Mouse (Mus musculus): ENCODE results near the gene C1qtnf2. TPM values are rescaled to one million over a fixed set of nuclear protein-coding genes. Genes with fewer than 3 reads are reported as not detected.
A peak's percentile ranks its signal among the peaks of the same experiment; 100 is the strongest.

Gene C1qtnf2
- total and polyA plus RNA-seq, 2 experiments from 2014 or later, result 13.9 to 21.6 TPM

DNA sequence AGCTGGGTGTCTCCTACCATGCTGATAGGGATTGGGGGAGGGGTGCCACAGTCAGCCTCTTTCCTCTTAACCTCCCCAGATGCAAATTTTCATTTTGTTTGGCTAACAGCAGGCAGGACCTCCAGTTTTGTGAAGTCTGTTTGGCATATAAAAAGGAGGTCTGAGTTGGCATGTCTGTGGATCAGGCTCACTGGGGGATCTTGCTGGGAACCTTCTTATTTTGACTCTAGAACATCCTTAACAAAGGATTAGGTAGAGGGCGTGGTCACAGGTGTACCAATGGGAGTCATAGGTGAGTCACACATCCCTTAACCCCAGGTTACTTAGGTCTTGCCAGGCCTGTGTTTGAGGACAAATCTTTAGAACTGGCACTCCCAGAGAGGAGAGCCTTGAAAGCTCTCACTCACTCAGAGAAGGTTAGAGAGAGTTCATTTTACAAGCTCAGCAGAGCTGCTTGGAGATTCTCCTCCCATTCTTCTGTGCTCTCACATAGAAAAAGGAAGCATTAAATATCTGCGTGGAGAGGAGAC, 38.6 kb downstream of the C1qtnf2 start:
- no peak overlapping the region for H3K9ac ChIP-seq (replicated peaks; ENCODE audit: low read length)
- H3K9me3 ChIP-seq (ENCODE audit: low read length), result no peaks in the 10 kb centered on the region
- DNase-seq (ENCODE audit: low spot score) (no peak), ATAC-seq (no peak)
- TF ChIP-seq CTCF (IDR thresholded peaks at IDR 0.05; ENCODE audit: low read depth), result no peak
- H3K27ac ChIP-seq, result no peak overlapping the region
- no peaks in the 10 kb centered on the region for H3K4me1 ChIP-seq (ENCODE audit: insufficient read depth, low read length)
- WGBS, result 73% methylated on average over 2 of the region's 2 CpGs
- H3K36me3 ChIP-seq (ENCODE audit: insufficient read depth, low read length), result no peaks in the 10 kb centered on the region
- H3K27me3 ChIP-seq (ENCODE audit: insufficient read depth, low read length), result no peaks in the 10 kb centered on the region
- no peak overlapping the region for H3K4me3 ChIP-seq (ENCODE audit: low read length)
- no peak overlapping the region for H3K4me2 ChIP-seq (ENCODE audit: low read depth, low read length)

DNA sequence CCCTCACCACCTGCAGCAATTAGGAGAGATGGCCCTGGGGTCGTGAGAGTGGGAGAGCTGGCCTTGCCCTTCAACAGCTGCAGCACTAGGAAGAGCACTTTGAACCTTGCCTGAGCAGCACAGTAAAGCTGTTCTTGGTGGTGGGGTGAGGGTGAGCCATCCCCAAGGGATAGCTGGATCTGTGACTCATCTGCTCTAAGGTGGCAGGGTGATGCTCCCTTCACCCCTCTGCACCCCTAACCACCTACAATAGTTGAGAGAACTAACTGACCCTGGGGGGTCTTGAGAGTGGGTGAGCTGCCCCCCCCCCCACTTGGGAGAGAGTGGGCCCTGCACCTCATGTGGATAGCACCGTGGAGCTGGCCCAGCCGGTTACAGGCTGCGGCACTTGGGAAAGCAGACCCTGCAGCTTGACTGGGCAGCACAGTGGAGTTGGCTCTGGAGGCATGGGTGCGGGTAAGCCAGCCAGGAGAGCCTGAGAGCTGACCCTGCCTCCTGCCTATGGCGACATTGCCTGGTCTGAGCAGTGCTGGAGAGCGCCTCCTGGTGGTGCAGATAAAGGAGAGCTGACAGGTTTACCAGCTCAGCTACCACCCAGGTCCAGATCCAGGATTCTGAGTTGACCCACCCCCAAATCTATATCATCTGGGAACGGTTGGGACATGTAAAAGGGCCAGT, 42.4 kb downstream of the C1qtnf2 start:
- peak; percentile 31 for DNase-seq (ENCODE audit: low spot score)
- H3K4me2 ChIP-seq (ENCODE audit: low read depth, low read length), result no peak overlapping the region
- TF ChIP-seq CTCF (IDR thresholded peaks at IDR 0.05; ENCODE audit: low read depth), result peak; percentile 62
- no peaks in the 10 kb centered on the region for H3K4me1 ChIP-seq (ENCODE audit: insufficient read depth, low read length)
- ATAC-seq, result peak; percentile 33; the same call in 1 of the 2 replicates
- H3K27ac ChIP-seq, result no peak overlapping the region
- no peaks in the 10 kb centered on the region for H3K9me3 ChIP-seq (ENCODE audit: low read length)
- no peaks in the 10 kb centered on the region for H3K36me3 ChIP-seq (ENCODE audit: insufficient read depth, low read length)
- no peak overlapping the region for H3K9ac ChIP-seq (replicated peaks; ENCODE audit: low read length)
- 51% methylated on average over 8 of the region's 8 CpGs for WGBS
- H3K27me3 ChIP-seq (ENCODE audit: insufficient read depth, low read length), result no peaks in the 10 kb centered on the region
- H3K4me3 ChIP-seq (ENCODE audit: low read length), result no peak overlapping the region

DNA sequence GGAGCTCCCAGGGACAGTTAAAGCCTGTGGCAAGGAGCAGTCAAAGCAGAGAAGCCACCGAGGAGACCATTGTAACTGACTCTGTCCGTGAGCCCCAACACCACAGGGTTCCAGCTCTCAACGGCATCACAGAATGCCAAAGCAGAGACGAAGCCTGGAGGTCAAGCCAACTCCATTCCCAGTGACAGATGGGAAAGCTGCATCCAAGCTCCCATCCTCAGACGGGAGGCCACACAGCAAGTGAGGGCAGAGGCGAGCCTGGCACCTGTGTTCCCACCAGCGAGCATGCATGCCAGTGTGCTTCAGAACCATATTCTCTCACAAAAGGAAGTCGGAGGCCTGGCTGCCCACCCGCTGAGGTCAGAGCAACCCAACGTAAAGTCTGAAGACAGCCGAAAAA, 43.6 kb downstream of the C1qtnf2 start:
- DNase-seq (ENCODE audit: low spot score), result peak; percentile 51
- 46% methylated on average over 11 of the region's 11 CpGs for WGBS
- Histone ChIP-seq H3K9ac (replicated peaks; ENCODE audit: low read length) (no peak overlapping the region), H3K27me3 (ENCODE audit: insufficient read depth, low read length) (no peaks in the 10 kb centered on the region), H3K4me1 (ENCODE audit: insufficient read depth, low read length) (no peaks in the 10 kb centered on the region), H3K36me3 (ENCODE audit: insufficient read depth, low read length) (no peaks in the 10 kb centered on the region), H3K4me2 (ENCODE audit: low read depth, low read length) (no peak overlapping the region), H3K27ac (no peak overlapping the region), H3K4me3 (ENCODE audit: low read length) (no peak overlapping the region), H3K9me3 (ENCODE audit: low read length) (no peaks in the 10 kb centered on the region)
- no peak for TF ChIP-seq CTCF (IDR thresholded peaks at IDR 0.05; ENCODE audit: low read depth)
- no peak; the same call in 1 of the 2 replicates for ATAC-seq

DNA sequence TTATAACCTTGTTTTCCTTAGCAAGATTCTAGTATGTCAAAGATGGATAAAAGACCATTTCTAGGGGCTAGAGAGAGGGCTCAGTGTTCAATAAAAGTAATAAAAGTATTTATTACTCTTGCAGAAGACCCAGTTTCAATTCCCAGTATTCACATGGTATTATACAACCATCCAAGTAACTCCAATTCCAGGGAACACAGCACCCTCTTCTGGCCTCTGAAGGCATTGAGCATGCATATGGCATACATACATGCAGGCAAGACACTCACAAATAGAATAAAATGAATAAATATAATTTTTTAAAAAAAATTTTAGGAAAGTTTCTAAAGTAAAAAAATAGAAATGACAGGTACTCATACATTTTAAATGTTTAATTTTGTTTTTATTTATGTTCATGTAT, 44.0 kb downstream of the C1qtnf2 start:
- Histone ChIP-seq H3K4me1 (ENCODE audit: insufficient read depth, low read length) (no peaks in the 10 kb centered on the region), H3K4me3 (ENCODE audit: low read length) (no peak overlapping the region), H3K27ac (no peak overlapping the region), H3K27me3 (ENCODE audit: insufficient read depth, low read length) (no peaks in the 10 kb centered on the region), H3K9ac (replicated peaks; ENCODE audit: low read length) (no peak overlapping the region), H3K9me3 (ENCODE audit: low read length) (no peaks in the 10 kb centered on the region), H3K36me3 (ENCODE audit: insufficient read depth, low read length) (no peaks in the 10 kb centered on the region), H3K4me2 (ENCODE audit: low read depth, low read length) (no peak overlapping the region)
- TF ChIP-seq CTCF (IDR thresholded peaks at IDR 0.05; ENCODE audit: low read depth), result peak; percentile 31
- DNase-seq (ENCODE audit: low spot score) (no peak), ATAC-seq (no peak)

DNA sequence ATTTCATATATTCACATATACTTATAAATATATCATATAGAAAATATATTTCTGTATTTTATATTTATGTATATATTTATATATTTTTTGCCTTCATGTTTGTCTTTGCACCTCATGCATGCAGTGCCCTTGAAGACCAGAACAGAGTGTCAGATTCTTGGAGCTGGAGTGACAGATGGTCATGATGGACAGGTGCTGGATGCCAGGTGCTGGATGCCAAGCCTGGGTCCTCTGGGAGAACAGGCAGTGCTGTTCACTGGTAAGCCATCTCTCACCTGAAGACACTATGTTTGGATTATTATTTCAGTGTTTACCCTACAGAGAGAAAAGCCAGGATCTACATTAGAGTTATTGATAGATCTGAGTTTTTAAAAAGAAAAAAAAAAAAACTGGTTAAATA, 44.7 kb downstream of the C1qtnf2 start:
- Histone ChIP-seq H3K9ac (replicated peaks; ENCODE audit: low read length) (no peak overlapping the region), H3K27me3 (ENCODE audit: insufficient read depth, low read length) (no peaks in the 10 kb centered on the region), H3K4me2 (ENCODE audit: low read depth, low read length) (no peak overlapping the region), H3K4me1 (ENCODE audit: insufficient read depth, low read length) (no peaks in the 10 kb centered on the region), H3K27ac (no peak overlapping the region), H3K9me3 (ENCODE audit: low read length) (no peaks in the 10 kb centered on the region), H3K4me3 (ENCODE audit: low read length) (no peak overlapping the region), H3K36me3 (ENCODE audit: insufficient read depth, low read length) (no peaks in the 10 kb centered on the region)
- ATAC-seq (no peak), DNase-seq (ENCODE audit: low spot score) (peak; percentile 58)
- TF ChIP-seq CTCF (IDR thresholded peaks at IDR 0.05; ENCODE audit: low read depth), result no peak

DNA sequence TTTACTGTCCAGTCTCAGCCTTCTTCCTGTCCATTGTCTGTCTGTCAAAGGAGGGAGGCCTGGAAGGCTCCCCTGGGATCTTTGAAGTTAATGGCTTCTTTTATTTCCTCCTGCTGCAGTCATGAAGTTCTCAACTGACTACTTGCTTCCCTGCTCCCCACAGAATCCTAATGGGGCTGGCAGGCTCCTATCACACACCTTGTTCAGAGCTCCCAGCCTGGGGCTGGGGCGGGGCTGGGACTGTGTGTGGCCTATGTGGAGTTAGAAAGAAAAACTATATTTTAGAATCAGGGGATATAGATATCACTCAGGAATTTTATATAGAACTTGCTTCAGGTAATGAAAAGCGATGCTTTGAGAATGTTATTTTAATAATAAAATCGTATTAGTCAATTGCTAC, 46.4 kb downstream of the C1qtnf2 start:
- Histone ChIP-seq H3K27me3 (ENCODE audit: insufficient read depth, low read length) (no peaks in the 10 kb centered on the region), H3K36me3 (ENCODE audit: insufficient read depth, low read length) (no peaks in the 10 kb centered on the region), H3K4me3 (ENCODE audit: low read length) (no peak overlapping the region), H3K4me1 (ENCODE audit: insufficient read depth, low read length) (no peaks in the 10 kb centered on the region), H3K4me2 (ENCODE audit: low read depth, low read length) (no peak overlapping the region), H3K27ac (no peak overlapping the region), H3K9me3 (ENCODE audit: low read length) (no peaks in the 10 kb centered on the region), H3K9ac (replicated peaks; ENCODE audit: low read length) (no peak overlapping the region)
- DNase-seq (ENCODE audit: low spot score) (no peak), ATAC-seq (no peak)
- WGBS, result 84% methylated on average over 3 of the region's 3 CpGs
- no peak for TF ChIP-seq CTCF (IDR thresholded peaks at IDR 0.05; ENCODE audit: low read depth)

DNA sequence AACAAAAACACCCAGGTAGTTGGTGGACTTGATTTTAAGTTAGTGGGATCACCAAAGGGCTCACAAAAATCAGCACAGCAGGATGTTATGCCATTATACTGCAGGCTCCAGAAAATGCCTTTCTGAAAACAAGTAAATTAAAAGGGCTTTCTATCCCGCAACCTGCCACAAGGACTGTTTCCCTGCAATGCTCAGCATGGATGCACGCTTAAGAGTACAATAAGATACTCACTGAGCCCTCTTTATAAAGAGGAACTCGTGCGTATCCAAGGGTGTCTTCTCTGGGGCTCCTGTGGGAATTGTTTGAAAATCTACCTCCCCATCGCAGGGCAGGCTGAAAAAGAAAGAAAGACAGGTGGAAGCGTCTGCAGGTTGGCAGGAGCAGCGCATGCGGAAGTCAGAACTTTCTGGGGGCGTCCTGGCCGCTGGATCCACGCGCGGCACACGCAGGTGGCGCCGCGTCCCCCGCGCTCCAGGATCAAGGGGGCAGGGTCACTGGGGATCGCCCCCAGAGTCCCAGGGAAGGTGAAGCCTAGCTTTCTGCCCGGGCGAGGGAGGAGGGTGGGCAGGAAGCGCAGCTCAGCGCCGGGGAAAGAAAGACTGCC, 54.1 kb downstream of the C1qtnf2 start:
- TF ChIP-seq CTCF (IDR thresholded peaks at IDR 0.05; ENCODE audit: low read depth), result peak; percentile 55
- no peaks in the 10 kb centered on the region for H3K4me1 ChIP-seq (ENCODE audit: insufficient read depth, low read length)
- peak overlapping the region; percentile 95 for H3K4me2 ChIP-seq (ENCODE audit: low read depth, low read length)
- ATAC-seq (peak; percentile 19; the same call in 1 of the 2 replicates), DNase-seq (ENCODE audit: low spot score) (peak; percentile 51)
- H3K9me3 ChIP-seq (ENCODE audit: low read length), result no peaks in the 10 kb centered on the region
- peak overlapping the region; percentile 67 for H3K27ac ChIP-seq
- H3K27me3 ChIP-seq (ENCODE audit: insufficient read depth, low read length), result no peaks in the 10 kb centered on the region
- peak overlapping the region; percentile 88 for H3K4me3 ChIP-seq (ENCODE audit: low read length)
- under 1% methylated on average over 25 of the region's 25 CpGs for WGBS
- no peaks in the 10 kb centered on the region for H3K36me3 ChIP-seq (ENCODE audit: insufficient read depth, low read length)
- H3K9ac ChIP-seq (replicated peaks; ENCODE audit: low read length), result peak overlapping the region; percentile 71
